Mouse (Mus musculus): ENCODE measurements around the gene Prr23a2.

DNA sequence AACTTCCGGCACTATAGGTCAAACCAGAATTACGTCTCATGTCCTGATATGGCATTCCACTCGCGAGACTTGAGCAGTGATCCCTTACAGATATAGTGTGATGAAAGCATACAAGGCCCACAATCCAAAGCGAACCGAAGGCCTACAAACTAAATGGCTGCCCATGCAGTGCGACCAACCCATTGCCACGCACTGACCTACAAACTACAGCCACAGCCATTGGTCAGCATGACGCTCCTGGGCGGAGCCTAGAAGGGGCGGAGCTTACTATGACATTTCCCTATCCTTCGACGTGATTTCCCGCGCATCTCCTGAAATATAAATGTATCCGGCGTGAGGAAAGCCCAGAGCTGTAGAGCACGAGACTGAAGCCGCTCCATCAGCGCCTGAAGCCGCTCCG, 14.2 kb upstream of the Prr23a2 start, which contains the start of gene Prr23a1:
- TF ChIP-seq POLR2A (IDR thresholded peaks at IDR 0.05; ENCODE audit: control insufficient read depth, low read depth, low read length) (peak; percentile 18; the same call in 1 of the 2 replicates), CTCF (IDR thresholded peaks at IDR 0.05; ENCODE audit: control insufficient read depth, insufficient read depth, insufficient replicate concordance, low read depth, low read length) (no peak)
